Mouse (Mus musculus): Measurements from ENCODE around the gene Wars2. TPM values are rescaled to one million over a fixed set of nuclear protein-coding genes. Genes with fewer than 3 reads are reported as not detected.

Wars2 gene
- polyA plus RNA-seq, 1 experiment from 2014 or later: 7.9 TPM

- no peak overlapping the region for H3K9ac ChIP-seq (ENCODE audit: low read depth, low read length)
- no peak overlapping the region for H3K27ac ChIP-seq (ENCODE audit: low read length)
- peaks cover 81% of the 10 kb centered on the region for H3K27me3 ChIP-seq (replicated peaks; ENCODE audit: control insufficient read depth, insufficient read depth, low read length)
- H3K4me3 ChIP-seq (ENCODE audit: low read length): no peak overlapping the region
- no peaks in the 10 kb centered on the region for H3K36me3 ChIP-seq (ENCODE audit: control insufficient read depth, insufficient read depth, low read length)
- no peaks in the 10 kb centered on the region for H3K9me3 ChIP-seq (ENCODE audit: control insufficient read depth, low read length)
- WGBS: 20% methylated on average over 3 of the region's 3 CpGs
- H3K4me1 ChIP-seq (ENCODE audit: control insufficient read depth, insufficient read depth, low read length): no peaks in the 10 kb centered on the region
- H3K4me2 ChIP-seq (ENCODE audit: low read depth, low read length): no peak overlapping the region
- no peak for ATAC-seq
These were observed 104.5 kb downstream of the Wars2 start for GRCm38 (mm10) chr3:99245341-99245740.

- H3K4me2 ChIP-seq (ENCODE audit: low read depth, low read length): no peak overlapping the region
- no peaks in the 10 kb centered on the region for H3K4me1 ChIP-seq (ENCODE audit: control insufficient read depth, insufficient read depth, low read length)
- no peak overlapping the region for H3K27ac ChIP-seq (ENCODE audit: low read length)
- 29% methylated on average over 3 of the region's 3 CpGs for WGBS
- ATAC-seq: no peak
- no peaks in the 10 kb centered on the region for H3K36me3 ChIP-seq (ENCODE audit: control insufficient read depth, insufficient read depth, low read length)
- H3K9ac ChIP-seq (ENCODE audit: low read depth, low read length): no peak overlapping the region
- H3K9me3 ChIP-seq (ENCODE audit: control insufficient read depth, low read length): 0 out of 2 replicates have a peak, but pooled peaks cover 4% of the 10 kb centered on the region
- peaks cover 89% of the 10 kb centered on the region for H3K27me3 ChIP-seq (replicated peaks; ENCODE audit: control insufficient read depth, insufficient read depth, low read length)
- no peak overlapping the region for H3K4me3 ChIP-seq (ENCODE audit: low read length)
These were observed 105.8 kb downstream of the Wars2 start for GRCm38 (mm10) chr3:99246629-99247028.

- 0 out of 2 replicates have a peak, but pooled peaks cover 4% of the 10 kb centered on the region for H3K9me3 ChIP-seq (ENCODE audit: control insufficient read depth, low read length)
- no peak overlapping the region for H3K4me3 ChIP-seq (ENCODE audit: low read length)
- H3K27ac ChIP-seq (ENCODE audit: low read length): no peak overlapping the region
- 2% methylated on average over 4 of the region's 4 CpGs for WGBS
- H3K36me3 ChIP-seq (ENCODE audit: control insufficient read depth, insufficient read depth, low read length): no peaks in the 10 kb centered on the region
- ATAC-seq: no peak
- peaks cover 90% of the 10 kb centered on the region for H3K27me3 ChIP-seq (replicated peaks; ENCODE audit: control insufficient read depth, insufficient read depth, low read length)
- H3K4me1 ChIP-seq (ENCODE audit: control insufficient read depth, insufficient read depth, low read length): no peaks in the 10 kb centered on the region
- no peak overlapping the region for H3K9ac ChIP-seq (ENCODE audit: low read depth, low read length)
- H3K4me2 ChIP-seq (ENCODE audit: low read depth, low read length): no peak overlapping the region
These were observed 106.7 kb downstream of the Wars2 start for GRCm38 (mm10) chr3:99247586-99247985.

DNA sequence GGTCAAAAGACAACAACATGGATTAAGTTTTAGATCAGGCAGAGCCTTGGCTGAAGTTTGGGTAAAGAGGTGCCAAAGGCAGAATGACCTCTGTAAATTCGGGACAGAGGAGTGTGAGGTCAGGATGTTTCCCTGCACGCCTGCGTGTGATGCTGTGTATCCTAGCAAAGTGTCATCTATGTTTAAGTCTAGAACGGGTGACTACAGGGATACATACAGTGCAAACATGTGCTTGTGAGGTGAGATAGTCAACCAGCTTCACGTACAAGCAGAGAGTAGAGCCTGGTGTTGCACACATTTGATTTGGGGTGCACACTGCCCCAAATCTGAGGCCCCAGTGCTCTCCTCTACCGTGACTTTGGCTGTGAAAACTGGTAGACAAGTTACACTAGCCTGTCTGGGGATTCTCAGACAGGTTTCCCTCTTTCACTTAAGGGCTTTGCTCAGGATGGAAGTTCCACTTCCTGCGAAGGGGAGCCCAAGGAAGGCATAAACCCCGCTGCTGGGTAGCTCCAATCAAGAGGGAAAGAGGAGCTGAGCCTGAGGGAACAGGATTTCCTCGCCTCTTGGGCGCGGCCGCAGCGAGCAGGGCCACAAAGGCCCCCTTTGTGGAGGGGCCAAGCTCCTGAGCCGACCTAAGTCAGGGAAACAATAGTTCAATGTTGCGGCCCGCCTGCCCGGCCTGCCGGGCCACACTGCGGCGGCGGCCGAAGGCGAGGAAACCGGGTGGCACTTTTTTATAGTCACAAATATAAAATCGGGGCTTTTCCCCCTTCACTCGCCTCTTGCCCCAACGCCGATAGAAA, 107.3 kb downstream of the Wars2 start:
- H3K9ac ChIP-seq (ENCODE audit: low read depth, low read length): no peak overlapping the region
- WGBS: 2% methylated on average over 28 of the region's 28 CpGs
- H3K27me3 ChIP-seq (replicated peaks; ENCODE audit: control insufficient read depth, insufficient read depth, low read length): peaks cover 92% of the 10 kb centered on the region
- H3K36me3 ChIP-seq (ENCODE audit: control insufficient read depth, insufficient read depth, low read length): no peaks in the 10 kb centered on the region
- H3K4me2 ChIP-seq (ENCODE audit: low read depth, low read length): no peak overlapping the region
- no peak for ATAC-seq
- H3K27ac ChIP-seq (ENCODE audit: low read length): no peak overlapping the region
- H3K4me3 ChIP-seq (ENCODE audit: low read length): no peak overlapping the region
- peaks cover 3% of the 10 kb centered on the region; the same call in 1 of the 2 replicates for H3K4me1 ChIP-seq (ENCODE audit: control insufficient read depth, insufficient read depth, low read length)
- H3K9me3 ChIP-seq (ENCODE audit: control insufficient read depth, low read length): 0 out of 2 replicates have a peak, but pooled peaks cover 4% of the 10 kb centered on the region

DNA sequence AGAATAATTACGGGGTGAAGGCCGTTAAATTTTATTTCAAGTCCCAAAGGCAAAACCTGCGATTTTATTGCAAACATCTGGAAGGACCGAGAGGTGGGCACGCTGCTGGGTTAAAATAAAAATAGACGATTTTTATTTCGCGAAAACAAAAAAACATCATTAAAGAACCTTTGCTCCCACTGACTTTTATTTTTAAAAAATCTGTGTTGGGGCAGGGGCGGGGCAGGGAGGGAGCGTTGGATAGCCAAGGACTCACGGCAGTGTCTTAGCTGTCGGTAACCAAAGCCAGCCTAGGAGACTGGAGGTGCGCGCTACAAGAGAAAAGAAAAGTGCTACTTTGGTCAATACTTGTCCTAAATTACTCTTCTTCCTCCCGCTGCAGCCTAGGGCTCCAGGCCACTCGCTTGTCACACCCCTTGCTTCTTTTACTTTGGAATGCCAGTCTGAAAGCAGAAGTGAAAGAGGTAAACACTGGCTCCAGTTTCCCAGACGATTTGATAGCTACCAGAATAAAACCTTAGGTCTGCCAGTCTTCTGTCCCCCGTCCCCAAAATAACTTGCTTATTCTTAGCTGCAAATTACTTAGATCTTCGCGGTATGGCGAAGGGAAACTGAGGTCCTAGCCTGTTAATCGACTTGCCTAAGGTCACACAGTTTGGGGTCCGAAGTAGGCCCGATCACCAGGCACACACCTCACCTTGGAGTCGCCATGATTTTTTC, 108.1 kb downstream of the Wars2 start:
- Histone ChIP-seq H3K9me3 (ENCODE audit: control insufficient read depth, low read length) (0 out of 2 replicates have a peak, but pooled peaks cover 4% of the 10 kb centered on the region), H3K27me3 (replicated peaks; ENCODE audit: control insufficient read depth, insufficient read depth, low read length) (peaks cover 91% of the 10 kb centered on the region), H3K4me3 (ENCODE audit: low read length) (no peak overlapping the region), H3K27ac (ENCODE audit: low read length) (no peak overlapping the region), H3K36me3 (ENCODE audit: control insufficient read depth, insufficient read depth, low read length) (no peaks in the 10 kb centered on the region), H3K4me2 (ENCODE audit: low read depth, low read length) (no peak overlapping the region), H3K4me1 (ENCODE audit: control insufficient read depth, insufficient read depth, low read length) (peaks cover 10% of the 10 kb centered on the region), H3K9ac (ENCODE audit: low read depth, low read length) (no peak overlapping the region)
- 3% methylated on average over 25 of the region's 25 CpGs for WGBS
- ATAC-seq: no peak

- Histone ChIP-seq H3K9me3 (ENCODE audit: control insufficient read depth, low read length) (0 out of 2 replicates have a peak, but pooled peaks cover 4% of the 10 kb centered on the region), H3K4me3 (ENCODE audit: low read length) (no peak overlapping the region), H3K9ac (ENCODE audit: low read depth, low read length) (no peak overlapping the region), H3K36me3 (ENCODE audit: control insufficient read depth, insufficient read depth, low read length) (no peaks in the 10 kb centered on the region), H3K27me3 (replicated peaks; ENCODE audit: control insufficient read depth, insufficient read depth, low read length) (peaks cover 89% of the 10 kb centered on the region), H3K27ac (ENCODE audit: low read length) (no peak overlapping the region), H3K4me1 (ENCODE audit: control insufficient read depth, insufficient read depth, low read length) (peaks cover 11% of the 10 kb centered on the region), H3K4me2 (ENCODE audit: low read depth, low read length) (no peak overlapping the region)
- 2% methylated on average over 11 of the region's 11 CpGs for WGBS
- no peak for ATAC-seq
These were observed 108.6 kb downstream of the Wars2 start for GRCm38 (mm10) chr3:99249551-99249870.

DNA sequence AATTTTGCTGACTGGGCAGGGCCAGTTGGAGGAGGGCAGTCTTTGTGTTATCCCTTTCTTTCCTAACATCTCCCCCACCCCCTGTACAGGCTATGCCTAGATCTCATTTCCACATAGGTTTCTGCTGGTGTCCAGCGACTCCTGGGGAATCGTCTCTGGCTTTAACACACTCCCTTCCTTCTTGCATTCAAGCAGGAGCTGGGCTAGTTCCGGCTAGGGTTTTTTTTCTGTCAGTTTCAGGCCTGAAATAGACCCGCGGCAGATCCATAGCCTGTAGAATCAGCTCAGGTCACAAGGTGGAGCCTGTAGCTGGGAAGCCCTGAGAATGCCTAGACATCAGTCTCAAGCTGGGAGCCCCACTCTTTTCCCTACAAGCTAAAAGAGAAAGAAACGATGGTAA, 109.0 kb downstream of the Wars2 start:
- no peak overlapping the region for H3K4me2 ChIP-seq (ENCODE audit: low read depth, low read length)
- no peak overlapping the region for H3K27ac ChIP-seq (ENCODE audit: low read length)
- H3K4me3 ChIP-seq (ENCODE audit: low read length): no peak overlapping the region
- H3K4me1 ChIP-seq (ENCODE audit: control insufficient read depth, insufficient read depth, low read length): peaks cover 11% of the 10 kb centered on the region
- no peaks in the 10 kb centered on the region for H3K36me3 ChIP-seq (ENCODE audit: control insufficient read depth, insufficient read depth, low read length)
- peaks cover 89% of the 10 kb centered on the region for H3K27me3 ChIP-seq (replicated peaks; ENCODE audit: control insufficient read depth, insufficient read depth, low read length)
- H3K9ac ChIP-seq (ENCODE audit: low read depth, low read length): no peak overlapping the region
- ATAC-seq: no peak
- WGBS: 2% methylated on average over 6 of the region's 6 CpGs
- 0 out of 2 replicates have a peak, but pooled peaks cover 4% of the 10 kb centered on the region for H3K9me3 ChIP-seq (ENCODE audit: control insufficient read depth, low read length)

DNA sequence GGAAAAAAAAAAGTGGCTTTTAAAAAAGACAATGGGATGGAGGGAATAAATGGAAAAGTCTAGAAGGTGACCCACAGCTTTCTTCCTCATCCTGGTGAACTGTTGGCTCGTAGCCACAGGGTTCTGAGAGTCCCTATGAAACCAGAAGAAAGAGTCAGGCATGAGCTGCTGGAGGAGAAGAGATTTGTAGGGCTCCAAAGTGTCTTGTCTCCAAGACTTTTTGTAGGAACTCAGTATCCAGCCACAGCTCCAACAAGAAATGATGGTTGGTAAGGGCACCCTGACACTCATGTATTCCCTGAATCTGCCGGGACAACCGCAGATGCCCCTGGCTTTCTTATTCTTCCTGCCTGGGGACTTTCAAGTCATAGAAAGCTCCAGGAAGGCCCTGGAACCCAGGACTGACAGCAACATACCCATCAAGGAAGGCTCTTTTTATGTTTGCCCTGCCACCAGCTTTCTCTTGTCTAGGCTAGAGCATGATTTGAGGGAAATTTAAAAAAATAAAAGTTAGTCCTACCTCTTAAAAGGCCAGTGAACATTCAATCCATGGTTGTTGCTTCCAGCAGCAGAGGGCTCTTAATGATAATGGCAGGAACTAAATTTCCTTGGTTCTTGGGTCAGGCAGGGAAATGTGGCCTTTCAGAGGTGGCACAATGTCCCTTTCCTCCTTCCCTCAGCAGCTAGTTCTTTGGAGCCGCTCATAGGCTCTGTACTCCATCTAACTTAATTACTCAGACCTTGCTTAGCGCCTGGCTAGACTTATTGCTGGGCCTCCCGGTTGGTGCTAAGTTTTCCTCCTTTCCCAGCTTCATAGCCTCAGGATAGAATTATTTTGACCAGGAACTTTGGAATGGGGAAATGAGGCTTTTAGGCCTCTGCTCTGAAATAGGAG, 110.7 kb downstream of the Wars2 start:
- Histone ChIP-seq H3K27ac (ENCODE audit: low read length) (no peak overlapping the region), H3K9me3 (ENCODE audit: control insufficient read depth, low read length) (0 out of 2 replicates have a peak, but pooled peaks cover 6% of the 10 kb centered on the region), H3K4me2 (ENCODE audit: low read depth, low read length) (no peak overlapping the region), H3K4me1 (ENCODE audit: control insufficient read depth, insufficient read depth, low read length) (peaks cover 11% of the 10 kb centered on the region), H3K9ac (ENCODE audit: low read depth, low read length) (no peak overlapping the region), H3K4me3 (ENCODE audit: low read length) (no peak overlapping the region), H3K27me3 (replicated peaks; ENCODE audit: control insufficient read depth, insufficient read depth, low read length) (peaks cover 89% of the 10 kb centered on the region), H3K36me3 (ENCODE audit: control insufficient read depth, insufficient read depth, low read length) (no peaks in the 10 kb centered on the region)
- ATAC-seq: no peak
- WGBS: 12% methylated on average over 6 of the region's 6 CpGs

All from intestine, embryonic 16.5 days (tissue).